Mouse (Mus musculus) ovary, postnatal 10 days (tissue): ENCODE measurements at regions not wholly inside any gene's neighbourhood (a gene's known extent, or its start where the extent isn't known, plus 50 kb on each side); places are given as distances from the start of the nearest gene placed in this dataset.

Source experiments
- DNase-seq: peaks from one replicate; pipeline ENCODE4 v3.0.0; 2022; ENCODE audit warnings: low spot score

GRCm38 (mm10) chr13:48192476-48192875 is 68.6 kb upstream of the Id4 start:
- no peak for DNase-seq

GRCm38 (mm10) chr13:48193942-48194341 is 67.1 kb upstream of the Id4 start:
- no peak for DNase-seq

GRCm38 (mm10) chr13:48207824-48208223 is 53.2 kb upstream of the Id4 start:
- no peak for DNase-seq
